Mouse (Mus musculus): ENCODE measurements around the gene Slc22a12.

DNA sequence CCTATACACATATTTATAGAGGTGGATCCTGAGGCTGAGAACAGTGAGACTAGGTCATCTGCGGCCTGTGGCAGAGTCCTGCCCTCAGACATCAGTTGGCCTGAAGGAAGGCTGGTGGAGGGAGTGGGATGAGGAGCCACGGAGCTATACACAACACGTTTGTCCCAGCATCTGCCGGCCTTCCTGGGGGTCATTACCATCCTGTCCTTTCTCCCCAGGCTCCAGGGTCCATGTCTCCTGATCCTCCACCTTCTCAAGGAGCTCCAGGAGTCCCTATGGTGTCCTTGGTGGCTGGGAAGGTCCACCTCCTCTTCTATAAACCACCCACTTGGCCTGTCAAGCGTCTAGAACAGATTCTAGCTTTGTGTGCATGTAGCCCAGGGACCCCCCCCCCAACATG lies 5.0 kb upstream of the Slc22a12 start:
- no peak for TF ChIP-seq CTCF (IDR thresholded peaks at IDR 0.05; ENCODE audit: low read depth, low read length)
- no peak for TF ChIP-seq POLR2A (IDR thresholded peaks at IDR 0.05; ENCODE audit: extremely low read depth, insufficient read depth, low read length)
